Mouse (Mus musculus) ES-CJ7 (cell line): ENCODE measurements around the gene Piga.

Source experiments
- DNase-seq: peaks from one replicate; pipeline ENCODE4 v3.0.0; 2011; ENCODE audit warnings: low read depth, low spot score

The Piga gene

DNA sequence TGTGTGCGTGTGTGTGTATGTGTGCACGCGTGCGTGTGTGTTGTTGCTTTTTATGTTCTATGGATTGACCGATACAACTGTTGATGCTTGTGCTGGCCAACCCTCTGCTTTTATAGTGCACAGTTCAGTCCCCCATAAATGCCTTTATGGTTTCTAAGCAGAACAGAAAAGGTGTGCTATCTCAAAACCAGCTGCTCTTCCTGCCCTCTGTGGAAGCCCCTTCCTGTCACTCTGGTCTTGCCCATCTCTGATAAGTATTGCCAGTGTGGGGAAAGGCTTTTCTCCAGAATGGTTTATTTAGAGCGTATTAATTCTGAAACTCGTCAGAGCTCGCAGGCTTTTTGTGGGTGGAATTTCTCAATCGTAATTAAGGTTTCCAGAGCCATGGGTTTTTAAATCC lies 13.1 kb downstream of the Piga start:
- no peak for DNase-seq

DNA sequence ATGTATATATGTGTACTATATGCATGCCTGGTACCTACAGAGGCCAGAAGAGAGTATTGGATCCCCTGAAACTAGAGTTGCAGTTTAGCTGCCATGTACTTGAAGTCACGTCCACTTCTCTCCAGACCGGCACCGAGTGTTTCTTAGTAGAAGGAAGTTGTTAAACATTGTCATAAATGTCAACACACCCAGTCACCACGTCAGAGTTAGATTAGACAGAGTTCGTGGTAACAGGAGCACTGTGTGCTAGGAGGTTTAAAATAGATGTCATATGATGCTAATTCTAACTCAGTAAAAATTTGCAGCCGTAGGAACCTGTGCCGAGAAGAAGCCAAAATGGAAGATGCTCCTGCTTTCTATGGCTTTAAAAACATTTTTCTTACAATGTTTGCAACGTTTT lies 17.1 kb downstream of the Piga start, which contains the start of gene Asb11:
Gene Asb11 (plus strand): TSS at position 286 of the 400 bp plus-strand sequence.
- DNase-seq = no peak

DNA sequence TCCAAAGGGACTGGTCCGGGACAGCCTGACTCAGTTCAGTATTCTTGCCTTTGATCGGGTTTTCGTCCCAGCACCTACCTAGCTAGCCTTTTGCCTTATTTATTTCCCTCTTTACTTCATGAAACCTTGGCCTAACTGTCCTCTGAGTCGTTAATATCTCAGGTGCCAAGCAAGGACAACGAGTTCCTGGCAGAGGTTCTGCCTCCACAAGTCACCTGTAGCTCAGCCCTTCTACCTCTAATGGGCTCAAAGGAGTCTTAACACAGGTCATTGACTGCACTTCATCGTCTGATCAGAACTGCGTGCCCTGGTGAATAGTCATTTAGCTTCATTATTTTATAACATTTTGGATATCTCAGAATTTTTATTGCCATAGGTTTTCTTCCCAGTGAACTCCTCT lies 19.9 kb downstream of the Piga start:
- DNase-seq = no peak

DNA sequence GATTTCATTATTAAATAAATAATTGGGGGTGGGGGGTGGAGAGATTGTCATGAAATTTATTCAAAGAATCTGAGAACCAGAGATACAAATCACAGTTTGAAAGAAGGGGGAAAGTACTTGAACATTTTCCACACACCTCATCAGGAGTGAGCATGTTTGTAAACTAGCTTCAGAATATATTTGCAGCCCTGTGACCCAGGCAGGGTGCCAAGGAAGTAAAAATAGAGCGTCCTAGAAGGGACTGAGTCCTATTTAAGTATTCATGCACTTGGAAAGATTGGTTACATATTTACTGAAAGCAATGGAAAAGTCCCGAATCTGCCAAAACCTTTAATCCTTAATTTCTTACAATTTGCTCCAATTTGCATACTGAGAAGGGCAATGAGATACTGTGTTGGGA lies 20.6 kb downstream of the Piga start:
- DNase-seq = no peak

DNA sequence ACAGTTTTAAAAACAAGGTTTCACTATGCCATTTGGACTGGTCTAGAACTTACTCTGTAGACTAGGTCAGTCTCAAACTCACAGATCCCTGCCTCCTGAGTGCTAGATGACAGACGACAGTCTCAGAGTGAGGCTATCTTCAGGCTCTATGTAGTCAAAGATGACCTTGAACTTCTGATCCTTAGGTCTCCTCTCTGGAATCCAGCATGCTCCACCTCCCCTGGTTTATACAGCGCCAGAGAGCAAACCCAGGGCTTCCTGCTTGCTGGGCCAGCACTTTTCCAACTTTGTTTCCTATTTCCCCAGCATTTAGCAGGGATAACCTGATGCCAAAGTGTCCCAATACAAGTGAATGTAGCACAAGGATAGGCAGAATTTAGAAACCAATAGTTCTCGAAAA lies 21.1 kb downstream of the Piga start:
- DNase-seq = no peak

DNA sequence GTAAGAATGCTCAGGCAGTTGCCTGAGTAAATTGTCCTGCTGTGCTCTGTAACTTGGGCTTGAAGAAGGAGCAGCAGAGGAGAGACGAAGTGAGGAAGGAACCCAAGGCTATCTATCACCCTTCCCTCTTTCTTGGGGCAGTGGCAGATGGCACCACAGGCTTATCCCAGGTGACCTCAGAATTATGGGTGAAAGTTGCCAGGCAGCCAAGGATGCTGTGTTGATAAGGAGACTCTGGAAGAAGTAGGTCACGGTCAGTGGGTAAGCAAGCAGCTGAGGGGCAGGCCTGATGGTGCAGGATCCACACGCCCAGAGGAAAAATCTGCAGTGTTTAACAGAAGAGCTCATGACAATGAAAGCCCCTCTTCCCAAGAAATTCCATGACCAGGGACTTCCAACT lies 21.7 kb downstream of the Piga start:
- DNase-seq = no peak

DNA sequence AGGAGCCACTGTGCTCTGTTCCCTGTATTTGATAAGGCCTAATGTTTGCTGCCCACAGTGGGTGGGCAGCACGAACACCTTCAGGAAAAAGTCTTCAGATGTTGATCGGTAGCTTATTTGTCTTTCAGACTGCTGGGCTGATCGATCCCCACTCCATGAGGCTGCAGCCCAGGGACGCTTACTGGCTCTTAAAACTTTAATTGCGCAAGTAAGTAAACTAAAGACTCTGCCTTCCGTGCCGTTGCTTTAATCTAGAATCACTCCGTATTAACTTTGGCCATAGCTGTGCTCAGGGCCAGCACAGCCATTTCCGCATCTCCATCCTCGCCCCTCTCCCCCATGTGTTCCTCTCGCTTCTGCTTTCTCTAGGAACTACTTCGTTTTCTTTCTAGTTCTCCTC lies 26.0 kb downstream of the Piga start:
- DNase-seq = no peak

DNA sequence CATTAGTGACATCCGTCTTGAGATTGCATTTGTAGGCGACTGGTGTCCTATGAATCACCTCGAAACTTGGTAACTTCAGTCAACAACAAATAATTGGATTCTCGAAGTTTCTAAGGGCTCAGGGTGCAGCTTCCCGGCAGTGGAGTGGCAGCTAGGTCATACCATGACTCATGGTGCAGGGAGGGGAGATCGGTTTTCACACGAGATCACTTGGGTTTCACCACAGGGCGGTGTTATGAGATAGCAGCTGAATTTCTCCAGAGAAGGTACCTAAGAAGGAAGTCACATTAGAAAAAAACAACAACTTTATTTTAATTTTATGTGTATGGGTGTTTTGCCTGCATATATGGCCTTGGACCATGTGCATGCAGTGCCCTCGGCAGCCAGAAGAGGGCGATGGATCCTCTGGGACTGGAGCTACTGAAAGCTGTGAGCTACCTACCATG lies 26.5 kb downstream of the Piga start:
- DNase-seq = peak; percentile 41

DNA sequence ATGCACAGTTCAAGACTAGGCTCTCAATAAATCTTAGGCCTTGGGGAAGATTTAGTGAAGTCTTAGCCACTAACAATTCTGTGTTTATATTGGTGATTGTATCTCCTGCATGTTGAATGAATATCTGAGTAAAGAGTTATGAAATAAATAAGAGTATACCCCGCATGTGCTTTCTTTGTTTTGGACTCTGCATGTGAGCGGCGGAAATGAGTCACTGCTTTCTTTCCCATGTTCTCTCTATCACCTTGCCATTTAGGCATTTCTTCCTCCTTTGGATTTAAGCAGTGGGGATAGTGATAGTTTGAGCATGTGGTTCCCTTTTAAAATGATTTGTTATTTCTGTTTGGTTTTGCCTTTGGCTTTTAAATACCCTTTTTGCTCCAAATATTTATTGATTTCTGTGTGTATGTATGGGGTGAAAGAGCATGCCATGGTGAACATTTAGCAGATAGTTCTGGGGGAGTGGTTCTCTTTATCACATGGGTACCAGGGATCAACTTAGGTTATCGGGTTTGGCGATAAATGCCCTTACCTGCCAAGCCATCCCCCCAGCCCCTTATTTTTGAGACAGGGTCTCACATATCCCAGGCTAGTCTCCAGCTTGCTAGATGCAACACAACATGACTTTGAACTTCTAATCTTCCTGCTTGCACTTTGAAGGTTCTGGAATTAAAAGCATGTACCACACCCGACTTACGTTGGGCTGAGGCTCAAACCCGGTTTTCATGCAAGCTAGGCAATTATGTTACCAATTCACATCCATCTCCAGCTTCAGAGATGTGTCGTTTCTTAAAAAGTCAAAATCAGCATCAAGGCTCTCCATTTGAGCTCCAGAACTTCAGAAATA lies 27.5 kb downstream of the Piga start:
- DNase-seq = no peak

DNA sequence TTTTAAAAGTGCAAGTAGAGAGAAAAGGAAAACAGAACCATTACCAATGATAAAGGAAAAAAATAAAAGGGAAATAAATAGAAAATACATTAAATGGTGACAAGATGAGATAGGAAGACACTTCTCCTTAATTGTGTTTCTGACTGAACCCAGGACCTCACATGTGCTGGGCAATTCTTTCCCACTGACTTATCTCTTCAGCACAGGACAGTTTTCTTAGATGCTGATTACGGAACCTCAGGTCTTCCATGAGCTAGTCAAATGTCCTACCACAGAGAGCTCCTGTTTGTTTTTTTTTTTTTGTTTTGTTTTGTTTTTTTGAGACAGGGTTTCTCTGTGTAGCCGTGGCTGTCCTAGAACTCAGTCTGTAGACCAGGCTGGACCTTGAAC lies 28.1 kb downstream of the Piga start:
- DNase-seq = no peak

DNA sequence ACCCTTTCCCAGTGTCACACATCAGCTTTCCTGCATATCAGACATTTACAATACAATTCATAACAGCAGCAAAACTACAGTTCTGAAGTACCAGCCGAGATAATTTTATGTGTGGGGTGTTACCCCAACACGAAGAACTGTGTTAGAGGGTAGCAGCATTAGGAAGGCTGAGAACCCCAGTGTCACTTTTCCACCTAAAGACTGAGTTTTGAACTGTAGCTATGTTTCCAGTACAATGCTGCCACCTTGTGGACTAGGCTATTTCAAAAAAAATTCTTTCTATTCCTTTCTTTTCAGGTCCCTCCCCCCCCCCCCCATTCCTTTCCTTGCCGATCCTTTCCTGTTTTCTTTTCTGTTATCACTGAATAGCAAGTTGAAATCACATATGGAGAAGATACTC lies 29.6 kb downstream of the Piga start:
- DNase-seq = peak; percentile 47

DNA sequence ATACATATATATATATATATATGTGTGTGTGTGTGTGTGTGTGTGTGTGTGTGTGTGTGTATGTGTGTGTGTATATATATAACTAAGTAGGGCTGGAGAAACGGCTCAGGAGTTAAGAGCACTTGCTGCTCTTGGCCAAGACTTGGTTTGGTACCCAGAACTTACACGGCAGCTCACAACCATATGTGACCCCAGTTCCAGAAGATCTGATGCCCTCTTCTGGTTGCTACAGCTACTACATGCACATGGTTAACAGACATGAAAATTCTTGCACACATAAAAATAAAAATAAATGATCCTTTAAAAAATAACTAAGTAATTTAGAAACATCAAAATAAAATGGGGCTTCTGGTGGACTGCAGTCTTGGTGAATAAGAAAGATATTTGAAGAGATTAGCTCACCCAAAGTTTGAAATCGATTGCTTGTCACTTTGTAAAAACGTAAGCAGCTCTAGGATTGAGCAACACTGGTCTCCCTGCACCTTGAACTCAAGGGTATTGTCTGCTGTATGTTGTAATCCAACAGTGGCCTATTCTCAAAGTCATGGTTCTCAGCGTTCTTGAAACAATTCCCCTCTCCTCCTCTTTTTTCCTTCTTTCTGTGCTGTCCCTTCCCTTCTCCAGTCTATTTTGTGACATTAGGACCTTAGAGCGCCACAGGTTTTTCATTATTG lies 39.8 kb downstream of the Piga start:
- DNase-seq = no peak
